Mouse (Mus musculus) lung, postnatal 0 days (tissue): ENCODE results near the gene Dpysl5.

Experiments used
- CTCF ChIP-seq: IDR thresholded peaks from 2 replicates; pipeline ENCODE4 v1.5.1; 2016; ENCODE audit warnings: antibody characterized with exemption, mild to moderate bottlenecking
- EP300 ChIP-seq: IDR thresholded peaks from 2 replicates; pipeline ENCODE4 v1.6.1; 2016; ENCODE audit warnings: antibody characterized with exemption, mild to moderate bottlenecking, control low read depth

DNA sequence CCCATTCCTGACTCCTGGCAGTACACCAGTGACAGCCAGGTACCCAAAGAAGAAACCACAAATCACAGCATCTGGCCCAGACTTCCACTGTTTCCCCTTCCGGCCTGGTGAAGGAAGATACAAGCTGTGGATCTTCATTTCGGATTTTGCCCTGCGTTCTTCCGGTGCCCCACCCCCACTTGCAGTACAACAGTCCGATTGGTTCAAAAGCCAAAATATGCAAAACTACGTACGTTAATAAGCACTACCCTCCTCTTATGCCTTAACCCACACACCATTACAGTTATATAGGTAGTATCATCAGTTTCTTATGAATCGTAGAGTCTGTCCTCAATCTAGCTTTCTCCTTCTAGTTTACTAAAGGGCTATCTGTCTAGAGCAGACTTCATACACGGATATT is 46.0 kb upstream of the Dpysl5 start:
- no peak for TF ChIP-seq CTCF
- TF ChIP-seq EP300, result no peak
